Mouse (Mus musculus) mouse embryonic stem cell (cell line): ENCODE data around the gene Rgl3.

ENCODE experiments used
- in situ Hi-C, 2 experiments: fragments of 300-500 bp; cut with MboI; formaldehyde crosslinking; loops; 1 replicate in 1 of 2; 3 replicates in 1 of 2; pipeline ENCODE4 v1.14.3; 2019 to 2020; ENCODE audit warnings: low sequenced_read_pairs in 2 of 2, low pct_unique_long_range_greater_than_20kb in 1 of 2, mixed read lengths in 1 of 2; ENCODE audit not compliant: unreplicated experiment in 1 of 2

Gene Rgl3

GRCm38 (mm10) chr9:21989230-21990110 is at the start of gene Rgl3:
Rgl3 (minus strand) TSS chr9:21989446.
- in situ Hi-C loops, result loop anchor here in 1 of 2 experiments (25.0 kb wide), 1 partner anchor 148 kb away; the partner anchor contains the start of gene Acp5

- in situ Hi-C loops, result no loop called here
These were observed 48.6 kb upstream of the Rgl3 start for GRCm38 (mm10) chr9:22037826-22038225.

GRCm38 (mm10) chr9:22035300-22036044 is 46.2 kb upstream of the Rgl3 start:
- in situ Hi-C loops, result no loop called here

- in situ Hi-C loops, result no loop called here
These were observed 41.1 kb upstream of the Rgl3 start for GRCm38 (mm10) chr9:22030386-22030785.

GRCm38 (mm10) chr9:22028467-22028866 is 39.2 kb upstream of the Rgl3 start:
- in situ Hi-C loops, result no loop called here

GRCm38 (mm10) chr9:22024592-22024991 is 35.3 kb upstream of the Rgl3 start:
- in situ Hi-C loops, result no loop called here

GRCm38 (mm10) chr9:22017208-22017825 is 28.1 kb upstream of the Rgl3 start:
- in situ Hi-C loops, result no loop called here

- in situ Hi-C loops, result no loop called here
These were observed 27.0 kb upstream of the Rgl3 start for GRCm38 (mm10) chr9:22016245-22016644.

GRCm38 (mm10) chr9:22012731-22013130 is 23.5 kb upstream of the Rgl3 start:
- in situ Hi-C loops, result no loop called here

- in situ Hi-C loops, result no loop called here
These were observed 21.8 kb upstream of the Rgl3 start for GRCm38 (mm10) chr9:22011055-22011454.

GRCm38 (mm10) chr9:22004546-22004945 is 15.3 kb upstream of the Rgl3 start:
- in situ Hi-C loops, result loop anchor here in 1 of 2 experiments (5.0 kb wide), 1 partner anchor 38 kb away; no protein-coding TSS in a partner anchor

GRCm38 (mm10) chr9:22003163-22003554 is 13.9 kb upstream of the Rgl3 start:
- in situ Hi-C loops, result loop anchor here in 1 of 2 experiments (5.0 kb wide), 1 partner anchor 39 kb away; no protein-coding TSS in a partner anchor

GRCm38 (mm10) chr9:22002194-22003162 is 13.2 kb upstream of the Rgl3 start, which contains the start of the genes Ccdc151 and Prkcsh:
Ccdc151 (minus strand) TSS chr9:22002634.
Prkcsh (plus strand) TSS chr9:22002806.
- in situ Hi-C loops, result loop anchor here in 1 of 2 experiments (5.0 kb wide), 1 partner anchor 40 kb away; no protein-coding TSS in a partner anchor

GRCm38 (mm10) chr9:22001633-22002032 is 12.4 kb upstream of the Rgl3 start:
- in situ Hi-C loops, result loop anchor here in 1 of 2 experiments (5.0 kb wide), 1 partner anchor 41 kb away; no protein-coding TSS in a partner anchor

- in situ Hi-C loops, result loop anchor here in 1 of 2 experiments (5.0 kb wide), 1 partner anchor 42 kb away; no protein-coding TSS in a partner anchor
These were observed 11.1 kb upstream of the Rgl3 start for GRCm38 (mm10) chr9:22000296-22000695.

GRCm38 (mm10) chr9:21996178-21996867 is 7.1 kb upstream of the Rgl3 start:
- in situ Hi-C loops, result loop anchor here in 1 of 2 experiments (25.0 kb wide), 1 partner anchor 141 kb away; the partner anchor contains the start of gene Acp5

GRCm38 (mm10) chr9:21992227-21992626 is 3.0 kb upstream of the Rgl3 start:
- in situ Hi-C loops, result loop anchor here in 1 of 2 experiments (25.0 kb wide), 1 partner anchor 145 kb away; the partner anchor contains the start of gene Acp5
